Mouse (Mus musculus) bone marrow, adult 2 months (tissue): ENCODE data around the gene Tcf21.

ENCODE experiments used
- CTCF ChIP-seq: fragments of 200-500 bp; IDR thresholded peaks from 2 replicates; pipeline ENCODE4 v1.5.1; 2011; ENCODE audit warnings: low read length, control low read depth; ENCODE audit not compliant: control insufficient read depth, insufficient read depth
- POLR2A ChIP-seq: fragments of 200-500 bp; IDR thresholded peaks from 2 replicates; pipeline ENCODE4 v1.6.1; 2011; ENCODE audit warnings: low read depth, mild to moderate bottlenecking, control low read depth, low read length, borderline replicate concordance; ENCODE audit not compliant: control insufficient read depth

DNA sequence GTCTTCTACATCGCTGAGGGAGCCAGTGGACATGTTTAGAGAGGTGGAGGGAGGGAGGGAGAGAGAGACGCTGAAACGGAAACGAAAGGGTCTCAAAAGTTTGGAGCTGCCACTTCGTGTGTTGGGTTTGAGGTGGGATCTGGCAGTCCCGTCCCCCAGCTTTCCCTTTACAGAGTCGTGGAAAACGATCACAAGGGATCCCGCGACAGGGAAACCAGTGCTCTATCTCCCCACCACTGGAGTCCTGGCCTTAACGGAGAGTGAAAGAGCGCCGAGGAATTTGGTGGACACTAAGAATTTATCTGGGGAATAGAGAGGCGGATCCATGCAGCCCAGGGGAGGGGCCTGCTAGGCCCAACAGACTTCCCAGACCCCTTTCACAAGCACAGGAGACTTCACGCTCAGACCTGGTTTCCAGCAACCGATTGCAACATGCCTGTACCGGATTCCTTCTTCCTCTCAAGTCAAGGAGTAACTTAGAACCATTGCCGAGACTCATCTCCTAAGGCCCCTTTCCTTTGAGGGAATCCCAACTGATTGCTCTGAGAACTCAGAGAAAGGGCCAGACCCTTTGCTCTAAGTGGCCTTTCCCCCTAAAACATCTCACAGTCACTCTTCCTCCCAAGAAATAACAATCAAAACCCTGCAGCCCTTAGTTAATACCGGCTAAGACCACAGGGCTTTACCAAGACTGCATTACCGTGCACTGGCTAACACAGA lies at the start of gene Tcf21:
- TF ChIP-seq POLR2A (no peak), CTCF (no peak)
